Mouse (Mus musculus): Measurements from ENCODE around the gene Tmeff2. TPM values are rescaled to one million over a fixed set of nuclear protein-coding genes. Genes with fewer than 3 reads are reported as not detected.
"Not testable (repeated sequence)": the region's sequence is repeated elsewhere in the genome, so short reads cannot be mapped to it uniquely, and the experiment has no call there.

Gene Tmeff2
- not detected in 2 replicates for total RNA-seq (2017)

DNA sequence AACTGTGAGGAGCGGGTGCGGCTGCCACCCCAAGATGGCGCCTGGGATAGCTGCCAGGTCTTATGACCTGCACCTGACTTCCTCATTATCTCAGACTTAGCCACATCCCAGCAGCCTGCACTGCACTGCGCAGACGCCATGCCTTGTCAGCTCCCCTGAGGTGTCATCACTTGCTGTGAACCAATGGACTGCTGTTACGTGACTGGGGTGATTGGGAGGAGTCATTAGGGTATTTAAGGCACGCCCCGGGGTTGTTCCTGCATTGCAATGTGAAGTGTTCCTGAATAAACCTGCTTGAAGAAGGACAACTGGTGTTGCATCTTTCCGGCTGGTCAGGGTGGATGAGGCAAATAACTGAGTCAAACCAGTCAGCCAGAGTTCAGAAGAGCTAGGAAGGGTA, at the start of gene Tmeff2:
Gene Tmeff2, plus strand, starts transcription at position 262 of the 400 bp plus-strand sequence.
- not testable (repeated sequence) for ATAC-seq (ENCODE audit: extremely low read depth, insufficient number of reproducible peaks, low FRiP score, poor library complexity, severe bottlenecking)

DNA sequence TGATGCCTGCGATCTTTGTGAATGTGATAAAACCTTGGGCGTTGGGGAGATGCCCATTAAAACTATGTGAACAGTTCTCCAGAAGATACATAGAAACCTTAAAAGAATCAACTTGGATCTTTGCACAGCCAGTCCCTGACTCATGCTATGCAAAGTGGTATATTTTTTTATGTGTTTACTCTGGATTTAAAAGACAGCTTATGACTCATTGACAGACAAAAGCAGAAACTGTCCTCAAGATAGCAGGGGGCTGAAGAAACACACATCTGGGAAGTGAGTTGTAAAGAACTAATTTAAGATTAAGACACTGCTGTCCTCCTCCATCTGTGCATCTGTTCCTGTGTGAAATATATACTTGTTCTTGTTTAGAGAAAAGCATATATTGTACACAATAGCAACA, 38.9 kb upstream of the Tmeff2 start:
- ATAC-seq (ENCODE audit: extremely low read depth, insufficient number of reproducible peaks, low FRiP score, poor library complexity, severe bottlenecking), result no peak

DNA sequence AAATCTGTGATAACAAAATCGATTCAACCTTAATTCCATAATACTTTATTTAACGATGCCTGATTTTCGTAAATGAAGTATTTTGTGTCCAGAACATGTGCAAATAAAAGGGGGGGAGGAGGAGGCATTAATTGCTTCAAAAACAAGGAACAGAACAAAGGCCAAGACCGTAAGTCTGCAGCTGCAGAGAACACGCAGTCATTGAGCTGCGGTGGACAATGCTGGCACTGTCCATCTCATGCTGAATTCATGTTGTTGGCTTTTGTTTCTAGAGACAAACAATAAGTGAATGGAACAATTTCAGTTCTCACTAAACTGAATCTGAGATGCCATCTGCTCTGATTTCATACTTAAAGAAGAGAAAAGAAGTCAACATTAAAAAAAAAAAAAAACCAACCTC, 2.8 kb upstream of the Tmeff2 start:
- no peak for ATAC-seq (ENCODE audit: extremely low read depth, insufficient number of reproducible peaks, low FRiP score, poor library complexity, severe bottlenecking)

DNA sequence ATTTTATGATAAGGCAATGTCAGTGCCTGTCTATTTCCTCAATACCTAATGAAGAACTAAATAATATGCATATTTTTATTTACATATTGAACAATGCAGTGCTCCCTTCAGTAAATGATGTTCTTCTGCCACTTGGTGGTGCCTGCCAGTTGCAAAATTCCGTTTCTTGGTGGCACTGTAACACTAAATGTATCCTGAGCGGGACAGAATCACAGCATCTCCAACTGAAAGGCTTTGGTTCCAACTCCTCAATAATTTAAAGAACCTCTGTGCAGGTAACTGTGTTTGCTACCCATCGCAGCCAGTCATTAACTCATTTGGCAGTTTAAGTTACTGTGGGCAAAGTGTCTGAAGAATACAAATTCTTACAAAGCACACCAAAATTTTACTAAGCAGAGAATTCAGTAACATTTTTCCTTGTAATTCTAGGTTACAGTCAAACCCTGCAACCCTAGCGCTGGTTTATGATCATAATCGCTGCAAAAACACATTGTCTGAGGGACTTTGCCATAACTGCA, 24.4 kb downstream of the Tmeff2 start:
- no peak for ATAC-seq (ENCODE audit: extremely low read depth, insufficient number of reproducible peaks, low FRiP score, poor library complexity, severe bottlenecking)

DNA sequence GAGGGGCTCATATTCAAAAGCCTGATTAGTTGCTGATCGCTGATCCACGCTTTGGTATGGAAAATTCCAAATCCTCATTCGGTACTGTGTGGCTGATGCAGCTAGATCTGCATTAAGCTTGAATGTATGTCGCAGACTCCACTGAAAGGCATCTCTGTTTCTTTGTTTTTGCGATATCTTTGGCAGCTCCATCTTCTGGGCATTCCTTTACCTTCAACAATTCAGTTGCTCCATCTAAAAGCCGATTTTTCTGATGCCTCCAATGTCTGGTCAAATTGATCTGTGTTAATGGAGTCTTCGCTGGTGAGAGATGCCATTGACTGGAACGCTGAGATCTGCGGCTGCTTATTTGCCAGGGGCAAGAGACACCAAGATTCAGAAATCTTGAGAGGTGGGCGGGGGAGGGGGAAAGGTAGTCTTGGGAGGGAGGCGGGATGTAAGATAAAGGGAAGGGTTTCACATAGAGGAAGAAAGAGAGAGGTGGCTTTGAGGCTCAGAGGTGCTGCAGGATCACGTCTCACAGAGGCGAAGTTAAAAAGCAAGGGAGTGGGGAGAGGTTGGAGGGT, 25.0 kb downstream of the Tmeff2 start:
- ATAC-seq (ENCODE audit: extremely low read depth, insufficient number of reproducible peaks, low FRiP score, poor library complexity, severe bottlenecking), result no peak

DNA sequence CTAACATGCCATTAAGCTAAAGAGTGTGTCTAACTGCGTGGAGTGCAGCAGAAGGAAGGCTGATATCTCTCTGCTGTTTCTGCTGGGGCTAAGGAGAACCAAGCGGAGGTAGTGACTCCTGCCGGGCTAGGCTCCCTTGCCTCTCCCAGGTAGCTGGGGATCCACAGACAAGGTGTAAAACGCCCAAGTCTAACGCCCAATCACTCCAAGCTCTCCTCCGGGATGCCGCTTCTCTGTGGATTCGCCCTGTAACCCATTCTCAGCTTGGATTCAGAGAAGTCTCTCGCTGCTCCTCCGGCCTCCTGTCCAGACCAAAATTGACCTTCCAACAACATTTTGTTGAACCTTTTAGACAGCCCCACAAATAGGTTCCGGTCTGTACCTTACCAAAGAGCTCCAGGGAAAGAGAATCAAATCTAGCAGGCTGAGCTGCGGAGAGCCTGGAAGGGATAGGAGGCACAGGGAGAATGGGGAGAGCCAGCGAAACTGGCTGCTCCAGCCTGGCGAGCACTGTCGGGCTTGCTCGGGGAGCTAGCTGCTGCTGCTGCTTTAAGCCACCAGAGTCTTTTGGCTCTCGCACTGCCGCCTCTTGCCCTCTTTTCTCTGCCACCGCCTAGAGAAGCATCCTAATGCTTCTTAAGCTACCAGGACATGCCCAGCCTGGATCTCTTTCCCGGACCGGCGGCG, 26.1 kb downstream of the Tmeff2 start:
- ATAC-seq (ENCODE audit: extremely low read depth, insufficient number of reproducible peaks, low FRiP score, poor library complexity, severe bottlenecking), result no peak

DNA sequence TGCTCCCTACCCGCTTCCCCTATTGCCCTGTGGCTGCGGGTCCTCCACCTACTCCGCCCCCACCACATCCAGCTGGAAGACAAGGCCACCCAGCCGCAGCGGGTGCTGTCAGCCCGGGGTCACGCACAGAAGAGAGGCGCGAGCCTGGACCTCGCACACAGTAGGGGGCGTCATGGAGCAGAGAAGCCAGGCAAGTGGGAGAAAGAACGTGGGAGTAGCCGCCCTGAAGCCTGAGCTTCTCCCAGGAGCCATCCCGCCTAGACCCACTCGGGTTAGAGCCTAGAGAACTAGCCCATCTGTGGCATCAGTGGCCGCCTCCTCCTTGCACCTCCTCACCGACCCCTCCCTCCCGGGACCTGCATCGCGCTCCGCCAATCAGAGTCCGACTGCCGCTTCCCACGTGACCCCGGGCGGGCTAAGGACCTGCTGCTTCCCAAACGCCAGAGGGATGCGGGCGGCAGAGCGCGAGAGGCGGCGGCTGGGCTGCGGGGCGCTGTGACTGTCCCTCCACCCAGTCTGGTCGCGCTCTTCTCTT, 26.7 kb downstream of the Tmeff2 start:
- ATAC-seq (ENCODE audit: extremely low read depth, insufficient number of reproducible peaks, low FRiP score, poor library complexity, severe bottlenecking), result no peak

DNA sequence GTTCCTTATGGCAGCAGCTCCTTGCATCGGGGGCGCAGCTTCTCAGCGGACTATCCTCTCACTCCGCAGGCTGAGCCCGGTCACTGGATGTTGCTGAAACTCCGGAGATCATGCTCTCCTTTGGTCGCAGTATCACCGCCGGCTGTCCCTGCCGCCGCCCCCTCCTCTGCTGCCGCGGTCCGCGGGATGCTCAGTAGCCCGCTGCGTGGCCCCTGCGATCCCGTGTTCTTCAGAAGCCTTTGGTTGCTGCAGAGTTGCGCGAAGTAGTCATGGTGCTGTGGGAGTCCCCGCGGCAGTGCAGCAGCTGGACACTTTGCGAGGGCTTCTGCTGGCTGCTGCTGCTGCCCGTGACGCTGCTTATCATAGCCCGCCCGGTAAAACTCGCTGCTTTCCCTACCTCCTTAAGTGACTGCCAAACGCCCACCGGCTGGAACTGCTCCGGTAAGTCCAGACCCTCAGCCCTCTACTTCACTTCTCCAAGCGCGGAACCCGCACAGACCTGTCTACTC, 27.3 kb downstream of the Tmeff2 start:
- ATAC-seq (ENCODE audit: extremely low read depth, insufficient number of reproducible peaks, low FRiP score, poor library complexity, severe bottlenecking), result no peak

DNA sequence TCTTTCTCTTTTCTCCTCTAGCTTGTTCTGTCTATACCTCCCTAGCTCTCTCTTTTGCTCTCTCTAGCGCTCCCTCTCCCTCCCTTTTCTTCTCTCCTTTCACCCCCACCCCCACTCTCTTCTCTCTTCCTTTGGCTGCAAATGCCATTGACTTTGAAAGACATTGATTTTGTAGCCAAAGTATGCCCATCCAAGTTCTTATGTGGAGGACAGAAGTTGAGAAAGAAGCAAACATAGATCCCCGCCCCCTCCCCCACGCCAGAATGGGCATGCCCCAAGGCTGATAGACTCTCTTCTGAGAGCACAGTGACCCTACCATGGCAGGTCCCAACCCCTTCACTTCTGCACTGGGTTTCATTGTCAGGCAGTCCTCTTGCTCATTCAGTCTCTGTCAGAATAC, 28.3 kb downstream of the Tmeff2 start:
- no peak for ATAC-seq (ENCODE audit: extremely low read depth, insufficient number of reproducible peaks, low FRiP score, poor library complexity, severe bottlenecking)

DNA sequence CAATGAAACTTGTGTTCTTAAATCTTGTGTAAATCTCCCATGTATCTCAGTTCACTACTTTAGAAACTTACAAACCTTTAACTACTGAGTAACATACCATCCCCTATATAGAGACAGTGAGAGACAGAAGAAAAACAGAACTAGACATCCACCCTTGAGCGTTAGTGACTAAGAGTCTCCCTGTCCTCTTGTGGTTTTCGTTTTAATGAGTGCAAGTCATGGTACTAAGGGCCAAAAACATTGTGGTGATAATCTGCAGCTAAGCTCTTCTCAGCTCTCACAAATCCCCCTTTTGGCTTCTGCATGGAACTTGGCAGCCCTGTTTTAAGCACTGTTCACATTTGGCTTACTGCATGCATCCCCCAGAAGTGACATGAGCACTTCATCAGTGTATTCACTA, 34.6 kb downstream of the Tmeff2 start:
- ATAC-seq (ENCODE audit: extremely low read depth, insufficient number of reproducible peaks, low FRiP score, poor library complexity, severe bottlenecking), result no peak

DNA sequence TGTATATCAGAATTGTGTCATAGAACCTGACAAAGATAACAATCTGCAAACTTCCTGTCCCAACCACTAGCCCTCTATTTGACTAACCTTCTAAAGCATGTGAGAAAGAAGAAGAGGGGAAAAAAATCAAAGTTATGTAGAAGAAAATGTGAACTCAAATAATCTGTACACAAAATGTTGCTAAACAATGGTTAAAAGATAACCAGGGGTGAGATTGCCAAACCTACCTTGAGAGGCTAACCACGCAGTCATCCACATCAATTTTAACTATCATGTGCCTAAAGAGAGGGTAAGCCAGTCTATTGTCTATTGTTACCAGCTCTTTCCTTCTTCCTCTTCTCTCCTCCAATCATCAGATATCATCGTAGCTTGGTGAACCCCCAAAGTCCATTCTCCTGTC, 35.0 kb downstream of the Tmeff2 start:
- ATAC-seq (ENCODE audit: extremely low read depth, insufficient number of reproducible peaks, low FRiP score, poor library complexity, severe bottlenecking), result no peak

DNA sequence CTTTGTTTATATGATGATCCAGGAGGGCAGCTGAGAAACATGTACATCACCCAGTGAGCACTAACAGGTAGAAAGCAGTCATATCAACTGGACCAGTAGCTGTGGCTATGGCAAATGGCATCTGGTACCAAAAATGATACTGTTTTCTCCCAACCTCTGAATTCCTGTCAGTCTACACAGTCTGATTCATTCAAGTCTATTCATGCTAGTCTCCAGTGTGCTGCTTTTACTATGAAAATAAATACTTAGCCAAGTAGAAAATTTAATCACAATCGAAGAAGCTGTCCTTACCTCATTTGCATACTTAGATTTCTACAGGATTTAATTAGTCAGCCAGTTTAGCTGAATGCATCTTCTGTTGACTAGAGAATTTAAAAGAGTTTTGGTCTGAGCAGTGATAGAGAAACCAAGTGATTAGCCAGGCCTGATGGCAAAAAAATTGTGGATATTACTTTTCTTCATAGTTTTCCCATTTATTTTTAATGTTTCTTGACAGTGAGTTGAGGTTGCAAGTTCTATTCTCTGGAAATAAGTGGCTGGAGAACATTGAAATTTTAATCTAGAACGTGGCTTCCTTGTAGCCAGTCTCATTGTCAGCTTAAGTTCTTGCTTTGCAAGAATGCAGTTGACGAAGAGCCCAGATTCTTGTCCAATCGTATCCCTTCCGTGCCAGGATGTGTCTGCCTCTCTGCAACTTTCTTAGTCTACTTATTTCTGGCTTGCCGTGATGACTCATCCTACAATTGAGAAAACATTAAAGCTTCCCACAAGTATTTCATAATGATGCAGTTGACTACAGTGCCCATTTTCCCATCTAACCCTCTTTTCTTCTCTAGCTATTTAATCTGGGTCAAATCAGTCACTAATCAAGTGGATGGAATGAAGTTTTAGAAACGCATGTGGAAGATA, 39.9 kb downstream of the Tmeff2 start:
- no peak for ATAC-seq (ENCODE audit: extremely low read depth, insufficient number of reproducible peaks, low FRiP score, poor library complexity, severe bottlenecking)

DNA sequence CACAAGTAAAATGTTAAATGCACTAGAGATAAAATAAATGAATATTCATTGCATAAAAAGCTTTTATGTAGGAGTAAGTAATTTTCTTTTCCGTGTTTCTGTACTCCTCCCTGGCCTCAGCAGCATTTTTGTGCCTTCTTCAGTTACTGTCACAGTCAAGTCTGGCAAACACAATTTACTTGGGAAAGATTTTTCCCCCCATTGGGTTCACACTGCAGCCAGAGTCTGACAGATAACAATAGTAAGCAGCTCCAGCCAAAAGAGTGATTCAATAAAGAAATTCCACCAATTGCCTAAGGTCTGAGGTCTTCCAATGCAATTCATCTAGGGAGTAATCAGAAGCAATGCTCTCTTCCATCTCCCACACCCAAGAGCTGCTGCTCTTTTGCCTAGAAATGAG, 48.1 kb downstream of the Tmeff2 start:
- ATAC-seq (ENCODE audit: extremely low read depth, insufficient number of reproducible peaks, low FRiP score, poor library complexity, severe bottlenecking), result no peak

DNA sequence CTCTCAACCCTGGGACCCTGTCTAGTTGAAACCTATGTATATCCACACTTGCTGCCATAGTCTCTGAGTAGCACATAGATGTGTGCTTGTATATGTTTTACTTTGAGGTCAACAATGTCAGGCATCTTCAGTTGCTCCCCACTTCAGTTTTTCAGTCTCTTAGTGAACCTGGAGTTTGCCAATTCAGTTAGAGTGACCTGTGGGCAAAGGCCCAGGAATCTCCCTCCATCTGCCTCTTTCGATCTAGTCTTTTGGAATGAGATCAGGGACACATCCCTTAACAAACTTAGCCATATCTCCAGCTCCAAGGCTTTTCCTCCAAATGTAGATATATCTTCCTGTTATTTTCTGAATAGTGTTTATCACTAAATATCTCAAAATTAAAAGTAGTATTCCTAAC, 58.4 kb downstream of the Tmeff2 start:
- no peak for ATAC-seq (ENCODE audit: extremely low read depth, insufficient number of reproducible peaks, low FRiP score, poor library complexity, severe bottlenecking)

DNA sequence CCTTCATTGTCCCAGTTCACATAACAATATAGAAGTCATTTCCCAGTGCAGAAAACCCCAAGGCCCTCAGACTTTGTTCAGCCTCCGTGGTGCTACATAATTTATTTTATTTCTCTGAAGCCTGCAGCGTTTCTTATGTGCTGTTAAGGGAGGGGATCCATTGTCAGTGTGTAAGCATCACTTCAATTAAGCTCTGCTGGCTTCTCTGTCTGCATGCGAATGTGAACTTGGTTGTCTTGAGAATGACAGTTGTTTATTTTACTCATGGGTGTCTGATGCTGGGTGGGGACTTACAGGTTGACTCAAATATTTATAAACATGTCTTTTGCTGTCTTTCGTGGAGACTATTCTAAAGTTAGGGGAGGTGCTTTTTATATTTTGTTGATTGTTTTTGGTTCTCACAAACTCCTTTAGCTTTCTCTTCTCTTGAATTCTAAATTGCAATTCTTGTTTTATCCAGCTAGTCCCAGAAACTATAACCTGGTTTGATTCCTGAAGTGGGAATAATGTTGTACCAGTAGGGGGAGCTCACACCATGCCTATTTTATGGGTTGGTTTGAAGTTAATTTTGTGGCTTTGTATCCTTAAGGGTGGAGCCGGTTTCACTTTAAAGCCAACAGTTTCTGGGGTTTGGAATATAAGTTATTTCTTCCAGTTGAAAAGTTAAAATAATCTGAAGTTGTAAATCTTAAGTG, 61.7 kb downstream of the Tmeff2 start:
- ATAC-seq (ENCODE audit: extremely low read depth, insufficient number of reproducible peaks, low FRiP score, poor library complexity, severe bottlenecking), result no peak

DNA sequence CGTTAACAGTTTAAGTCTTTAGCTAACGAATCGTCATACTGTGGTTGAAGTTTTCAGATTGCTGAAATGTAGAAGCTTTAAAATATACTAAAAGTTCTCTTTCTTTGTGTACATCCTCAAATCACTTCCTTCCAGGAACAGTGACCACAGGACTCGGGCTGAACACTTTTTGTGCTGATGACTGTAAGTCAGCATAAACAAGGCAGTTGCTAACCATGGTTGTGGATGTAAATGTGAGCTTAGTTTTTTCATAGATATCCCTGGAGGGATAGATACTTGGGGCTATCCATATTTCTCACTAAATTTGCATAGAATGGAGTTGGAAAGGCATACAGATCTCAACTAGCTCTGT, 62.2 kb downstream of the Tmeff2 start:
- ATAC-seq (ENCODE audit: extremely low read depth, insufficient number of reproducible peaks, low FRiP score, poor library complexity, severe bottlenecking), result no peak

DNA sequence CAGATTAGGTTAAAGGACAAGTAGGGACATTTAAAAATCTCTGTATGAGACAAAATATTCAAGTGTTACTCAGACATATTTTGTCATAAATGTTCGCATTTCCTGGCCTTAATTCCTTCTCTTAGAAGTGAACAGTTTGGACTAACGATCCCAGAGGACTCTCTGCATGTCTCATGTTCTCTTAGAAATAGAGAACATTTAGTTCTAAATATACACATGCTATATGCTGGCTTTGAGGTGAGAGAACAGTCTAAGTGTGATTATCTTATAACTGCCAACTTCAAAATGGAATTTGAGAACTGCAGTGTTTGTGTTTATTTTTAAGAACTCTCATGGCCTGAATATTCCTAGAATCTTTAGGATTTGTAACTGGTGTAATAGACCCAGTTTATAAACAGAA, 69.2 kb downstream of the Tmeff2 start:
- ATAC-seq (ENCODE audit: extremely low read depth, insufficient number of reproducible peaks, low FRiP score, poor library complexity, severe bottlenecking), result no peak

DNA sequence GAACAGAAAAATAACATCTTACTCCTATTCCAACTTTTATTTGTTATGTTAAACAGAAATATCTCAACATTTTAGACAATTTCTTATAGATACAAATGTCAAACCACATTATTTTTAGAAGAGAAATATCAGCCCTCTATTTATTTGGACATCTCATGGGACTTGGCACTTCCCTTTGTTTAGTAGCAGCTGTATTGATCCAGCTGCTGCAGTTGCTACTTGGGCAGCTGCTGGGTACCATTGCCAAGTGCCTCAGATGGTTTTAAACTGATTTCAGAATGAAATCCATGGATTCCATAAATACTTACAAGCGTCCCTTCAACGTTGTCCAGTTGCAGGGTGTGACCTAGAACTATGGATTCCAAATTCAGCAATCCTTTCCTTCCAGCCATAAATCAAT, 70.4 kb downstream of the Tmeff2 start:
- ATAC-seq (ENCODE audit: extremely low read depth, insufficient number of reproducible peaks, low FRiP score, poor library complexity, severe bottlenecking), result no peak
